Mouse (Mus musculus) stomach, embryonic 14.5 days (tissue): ENCODE measurements around the gene Prkcd. TPM values are rescaled to one million over a fixed set of nuclear protein-coding genes. Genes with fewer than 3 reads are reported as not detected.

Experiments used
- ATAC-seq: fragments of 200-750 bp; cut with Nextera tagmentation; 2 replicates; pipeline ENCODE4 v1.8.0; 2017; ENCODE audit warnings: low read depth, moderate TSS enrichment; ENCODE audit not compliant: insufficient number of reproducible peaks, insufficient read depth, low FRiP score
- H3K27ac ChIP-seq: fragments of 300-500 bp; sonication (generic); 2 replicates; pipeline ENCODE4 v1.5.1; 2014; ENCODE audit warnings: mild to moderate bottlenecking, low read length, moderate library complexity, mixed read lengths
- H3K27me3 ChIP-seq: fragments of 300-500 bp; sonication (generic); 2 replicates; pipeline ENCODE4 v1.6.1; 2014; ENCODE audit warnings: low read length, control low read depth, mixed read lengths; ENCODE audit not compliant: control insufficient read depth, insufficient read depth
- H3K36me3 ChIP-seq: fragments of 300-500 bp; sonication (generic); 2 replicates; pipeline ENCODE4 v1.6.1; 2014; ENCODE audit warnings: mild to moderate bottlenecking, control low read depth, low read length, moderate library complexity, mixed read lengths; ENCODE audit not compliant: control insufficient read depth, insufficient read depth
- H3K4me1 ChIP-seq: fragments of 300-500 bp; sonication (generic); 2 replicates; pipeline ENCODE4 v1.6.1; 2014; ENCODE audit warnings: low read length, control low read depth, mixed read lengths; ENCODE audit not compliant: control insufficient read depth, insufficient read depth
- H3K4me2 ChIP-seq: fragments of 300-500 bp; sonication (generic); replicated peaks from 2 replicates; pipeline ENCODE4 v1.6.1; 2014; ENCODE audit warnings: low read depth, low read length, control low read depth
- H3K4me3 ChIP-seq: fragments of 300-500 bp; sonication (generic); 2 replicates; pipeline ENCODE4 v1.5.1; 2014; ENCODE audit warnings: low read depth, low read length, control low read depth
- H3K9ac ChIP-seq: fragments of 300-500 bp; sonication (generic); replicated peaks from 2 replicates; pipeline ENCODE4 v1.6.1; 2014; ENCODE audit warnings: low read depth, mild to moderate bottlenecking, control low read depth, low read length, moderate library complexity, mixed read lengths
- H3K9me3 ChIP-seq: fragments of 300-500 bp; sonication (generic); 2 replicates; pipeline ENCODE4 v1.6.1; 2016; ENCODE audit warnings: low read depth, low read length, control low read depth; ENCODE audit not compliant: control insufficient read depth
- WGBS: fragments of 180-500 bp; shearing (Covaris S2); extraction: QIAGEN DNeasy Blood & Tissue Kit; methylation state at CpG from one replicate; pipeline ENCODE4 v1.1.7; 2014; 5-methylcytosine and 5-hydroxymethylcytosine counted together
- polyA plus RNA-seq: library from polyadenylated mRNA; unstranded; fragments of >200 nt; fragmentation: Nextera tagmentation; extraction: Ambion mirVana; gene quantifications from 2 replicates; pipeline ENCODE4 v1.2.1, GENCODE M21; 2014

Gene Prkcd
- polyA plus RNA-seq, 1 experiment from 2014 or later: 45.3 TPM

- no peak for ATAC-seq
- Histone ChIP-seq H3K27ac (peak overlapping the region; percentile 77), H3K9ac (peak overlapping the region; percentile 96), H3K4me2 (peak overlapping the region; percentile 91), H3K36me3 (peaks cover 11% of the 10 kb centered on the region), H3K4me3 (peak overlapping the region; percentile 85), H3K9me3 (no peaks in the 10 kb centered on the region), H3K27me3 (no peaks in the 10 kb centered on the region), H3K4me1 (peaks cover 5% of the 10 kb centered on the region; the same call in 1 of the 2 replicates)
- 43% methylated on average over 4 of the region's 4 CpGs for WGBS
These were observed 28.8 kb upstream of the Prkcd start for GRCm38 (mm10) chr14:30654691-30655228.

- Histone ChIP-seq H3K4me3 (peak within 1 kb of the TSS; percentile 85), H3K27me3 (no peaks in the 10 kb centered on the region), H3K4me1 (peaks cover 5% of the 10 kb centered on the region; the same call in 1 of the 2 replicates), H3K27ac (peak within 1 kb of the TSS; percentile 77), H3K4me2 (peak within 1 kb of the TSS; percentile 91), H3K36me3 (peaks cover 7% of the 10 kb centered on the region), H3K9ac (peak within 1 kb of the TSS; percentile 96), H3K9me3 (no peaks in the 10 kb centered on the region)
- WGBS: 2% methylated on average over 38 of the region's 38 CpGs
- ATAC-seq: peak; percentile 89
These were observed 28.1 kb upstream of the Prkcd start, which contains the start of gene Rft1 for GRCm38 (mm10) chr14:30653943-30654659. Gene Rft1 (plus strand): TSS chr14:30654360.

GRCm38 (mm10) chr14:30650969-30651368 is 25.0 kb upstream of the Prkcd start:
- no peak overlapping the region for H3K4me3 ChIP-seq
- ATAC-seq: peak; percentile 75; the same call in 1 of the 2 replicates
- H3K9me3 ChIP-seq: no peaks in the 10 kb centered on the region
- H3K4me2 ChIP-seq: no peak overlapping the region
- H3K36me3 ChIP-seq: no peaks in the 10 kb centered on the region
- peaks cover 5% of the 10 kb centered on the region; the same call in 1 of the 2 replicates for H3K4me1 ChIP-seq
- H3K27ac ChIP-seq: no peak overlapping the region
- H3K27me3 ChIP-seq: no peaks in the 10 kb centered on the region
- H3K9ac ChIP-seq: no peak overlapping the region
- 20% methylated on average over 4 of the region's 4 CpGs for WGBS

GRCm38 (mm10) chr14:30649745-30650144 is 23.7 kb upstream of the Prkcd start:
- no peaks in the 10 kb centered on the region for H3K36me3 ChIP-seq
- no peak overlapping the region for H3K4me2 ChIP-seq
- H3K4me1 ChIP-seq: no peaks in the 10 kb centered on the region; the same call in 1 of the 2 replicates
- no peak for ATAC-seq
- H3K4me3 ChIP-seq: no peak overlapping the region
- WGBS: 83% methylated on average over 8 of the region's 8 CpGs
- no peaks in the 10 kb centered on the region for H3K9me3 ChIP-seq
- no peak overlapping the region for H3K9ac ChIP-seq
- no peak overlapping the region for H3K27ac ChIP-seq
- H3K27me3 ChIP-seq: no peaks in the 10 kb centered on the region

GRCm38 (mm10) chr14:30648478-30648877 is 22.5 kb upstream of the Prkcd start:
- Histone ChIP-seq H3K27me3 (no peaks in the 10 kb centered on the region), H3K27ac (no peak overlapping the region), H3K36me3 (no peaks in the 10 kb centered on the region), H3K4me1 (no peaks in the 10 kb centered on the region), H3K9ac (no peak overlapping the region), H3K9me3 (no peaks in the 10 kb centered on the region), H3K4me3 (no peak overlapping the region), H3K4me2 (no peak overlapping the region)
- WGBS: 54% methylated on average over 3 of the region's 3 CpGs
- no peak for ATAC-seq

GRCm38 (mm10) chr14:30646486-30646885 is 20.5 kb upstream of the Prkcd start:
- Histone ChIP-seq H3K27ac (no peak overlapping the region), H3K4me3 (no peak overlapping the region), H3K4me2 (no peak overlapping the region), H3K27me3 (no peaks in the 10 kb centered on the region), H3K9me3 (no peaks in the 10 kb centered on the region), H3K4me1 (no peaks in the 10 kb centered on the region), H3K36me3 (no peaks in the 10 kb centered on the region), H3K9ac (no peak overlapping the region)
- no peak for ATAC-seq
- WGBS: 72% methylated on average over 1 of the region's 1 CpGs

- 57% methylated on average over 8 of the region's 8 CpGs for WGBS
- Histone ChIP-seq H3K9ac (no peak overlapping the region), H3K36me3 (no peaks in the 10 kb centered on the region), H3K4me2 (no peak overlapping the region), H3K9me3 (no peaks in the 10 kb centered on the region), H3K27ac (no peak overlapping the region), H3K4me3 (no peak overlapping the region), H3K4me1 (no peaks in the 10 kb centered on the region), H3K27me3 (no peaks in the 10 kb centered on the region)
- no peak for ATAC-seq
These were observed 19.1 kb upstream of the Prkcd start for GRCm38 (mm10) chr14:30645066-30645465.

GRCm38 (mm10) chr14:30644026-30644425 is 18.0 kb upstream of the Prkcd start:
- Histone ChIP-seq H3K9me3 (no peaks in the 10 kb centered on the region), H3K27me3 (no peaks in the 10 kb centered on the region), H3K9ac (no peak overlapping the region), H3K27ac (no peak overlapping the region), H3K4me2 (no peak overlapping the region), H3K4me1 (no peaks in the 10 kb centered on the region), H3K4me3 (no peak overlapping the region), H3K36me3 (no peaks in the 10 kb centered on the region)
- 92% methylated on average over 2 of the region's 2 CpGs for WGBS
- no peak for ATAC-seq
